Mouse (Mus musculus) layer of hippocampus, postnatal 14 days (tissue): ENCODE measurements at regions not wholly inside any gene's neighbourhood (a gene's known extent, or its start where the extent isn't known, plus 50 kb on each side); places are given as distances from the start of the nearest gene placed in this dataset.

ENCODE experiments used
- DNase-seq, 2 experiments: peaks; one replicate each; pipeline ENCODE4 v3.0.0; 2021 to 2022; ENCODE audit warnings: low spot score in 2 of 2, mixed read lengths in 1 of 2

DNA sequence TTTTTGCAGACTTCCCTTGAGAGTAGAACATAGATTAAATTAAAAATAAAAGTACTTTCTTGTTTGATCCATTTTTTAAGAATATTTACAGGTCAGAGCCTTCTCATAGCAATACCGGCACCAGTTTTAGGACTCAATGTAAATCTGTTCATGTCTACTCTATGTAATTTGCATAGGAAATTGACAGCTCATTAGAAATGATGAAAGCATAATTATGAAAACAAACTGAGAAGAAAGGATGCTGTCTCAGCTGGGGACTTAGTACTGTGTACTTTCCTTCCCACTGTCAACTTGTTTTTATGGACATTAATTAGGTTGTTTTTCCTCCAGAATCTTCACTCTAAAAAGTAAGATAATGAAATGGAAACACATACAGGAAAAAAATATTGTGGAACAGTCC is 3344.8 kb upstream of the Gm6569 start:
- DNase-seq: no peak

DNA sequence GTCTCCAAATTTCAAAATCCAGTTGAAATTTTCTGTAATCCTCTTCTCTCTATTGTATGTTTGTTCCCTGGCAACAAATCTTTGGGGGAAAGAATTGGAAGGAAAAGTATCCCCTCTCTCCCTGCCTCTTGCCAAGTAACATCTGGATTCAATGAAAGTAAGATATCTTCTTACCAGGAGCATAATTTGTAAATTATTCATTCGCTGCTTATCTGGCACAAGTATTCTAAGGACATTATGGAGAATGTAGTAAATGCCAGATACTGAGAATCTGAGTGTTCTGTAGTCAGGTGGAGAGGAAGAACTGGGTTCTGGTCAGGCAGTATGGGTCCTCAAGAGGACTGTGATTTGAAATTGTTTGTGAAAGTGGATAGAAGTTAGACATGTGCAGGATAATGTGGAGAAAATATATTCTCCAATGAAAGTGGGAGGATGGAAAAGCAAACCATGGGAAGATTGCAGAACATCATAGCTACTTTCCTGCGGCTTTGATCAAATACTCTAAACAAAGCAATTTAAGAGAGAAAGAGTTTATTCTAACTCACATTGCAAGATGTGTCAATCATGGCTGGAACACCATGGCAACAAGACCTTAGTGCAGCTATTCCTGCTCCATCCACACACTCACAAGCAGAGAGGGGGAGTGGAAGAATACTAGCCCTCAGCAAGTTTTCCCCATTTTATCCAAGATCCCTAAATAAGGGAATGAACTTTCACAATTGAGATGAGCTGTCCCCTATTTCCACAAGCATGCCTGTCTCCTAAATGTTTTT is 3327.1 kb upstream of the Gm6569 start:
- no peak for DNase-seq

DNA sequence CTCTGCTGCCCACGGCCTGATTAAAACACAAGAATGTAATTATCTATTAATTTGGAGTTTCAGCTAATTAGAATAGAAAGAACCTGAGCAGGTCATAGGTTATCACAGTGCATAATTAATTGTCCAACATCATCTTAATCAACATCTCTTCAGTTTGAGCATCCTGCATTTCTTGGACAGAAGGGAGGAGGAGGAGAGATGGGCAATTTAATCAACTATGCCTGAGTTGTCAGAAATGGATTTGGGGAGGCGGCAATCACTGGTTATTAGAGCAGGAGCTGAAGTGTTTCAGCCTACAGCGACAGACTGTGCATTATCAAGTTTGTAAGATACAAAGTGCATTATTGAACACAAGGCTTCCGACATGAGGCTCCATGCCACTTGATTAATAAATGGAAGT is 3313.8 kb upstream of the Gm6569 start:
- DNase-seq: no peak

DNA sequence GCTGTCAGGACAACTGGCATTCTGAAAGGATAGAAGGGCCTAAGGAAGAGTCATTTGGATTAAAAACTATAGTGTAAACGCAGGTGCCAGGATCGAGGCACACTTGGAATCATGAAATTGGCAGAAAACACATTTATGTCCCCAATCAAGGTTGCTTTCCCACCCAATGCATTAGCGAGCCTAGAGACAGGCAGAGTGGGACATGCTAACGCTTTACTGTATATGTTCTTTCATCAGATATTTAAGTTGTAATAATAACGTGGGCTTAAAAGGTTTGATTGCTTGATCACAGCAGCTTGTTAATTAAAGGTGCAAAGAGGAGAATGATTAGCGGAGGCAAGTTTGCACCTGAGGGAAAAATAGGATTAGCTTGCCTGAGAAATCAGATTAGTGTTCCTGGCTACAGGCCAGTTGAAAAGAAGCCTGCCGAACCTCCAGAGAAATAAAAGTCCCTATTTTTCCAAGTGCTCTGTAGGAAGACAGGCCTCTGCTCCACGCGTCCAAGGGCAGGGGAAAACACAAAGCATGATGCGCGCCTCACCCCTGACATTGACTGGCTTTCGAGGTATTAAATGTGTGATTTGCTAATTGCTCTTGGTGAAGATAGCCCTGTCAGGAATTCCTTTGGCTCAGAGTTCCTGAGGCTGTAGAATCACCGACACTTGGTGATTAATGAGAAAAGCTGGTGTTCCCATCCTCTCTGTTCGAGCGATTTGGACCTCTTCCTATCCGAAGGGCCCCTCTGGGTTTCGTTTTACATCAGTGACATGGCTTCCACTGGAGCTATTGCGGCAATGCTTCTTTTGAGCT is 3279.4 kb upstream of the Gm6569 start:
- no peak for DNase-seq

DNA sequence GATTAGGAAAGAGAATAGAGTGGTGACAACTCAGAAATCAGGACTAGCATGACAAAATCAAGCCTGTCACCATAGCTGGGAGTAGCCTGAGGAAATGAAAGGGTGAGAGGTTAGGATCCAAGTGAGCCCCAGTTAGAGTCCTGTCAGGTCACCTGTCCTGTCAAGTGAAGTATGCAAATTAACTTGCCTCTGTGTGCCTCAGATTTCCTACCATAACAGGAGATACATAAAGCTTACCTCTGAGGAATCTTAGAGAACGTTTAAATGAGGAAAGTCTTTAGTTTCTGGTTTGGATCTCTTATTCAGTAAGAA is 3278.8 kb upstream of the Gm6569 start:
- DNase-seq: no peak

DNA sequence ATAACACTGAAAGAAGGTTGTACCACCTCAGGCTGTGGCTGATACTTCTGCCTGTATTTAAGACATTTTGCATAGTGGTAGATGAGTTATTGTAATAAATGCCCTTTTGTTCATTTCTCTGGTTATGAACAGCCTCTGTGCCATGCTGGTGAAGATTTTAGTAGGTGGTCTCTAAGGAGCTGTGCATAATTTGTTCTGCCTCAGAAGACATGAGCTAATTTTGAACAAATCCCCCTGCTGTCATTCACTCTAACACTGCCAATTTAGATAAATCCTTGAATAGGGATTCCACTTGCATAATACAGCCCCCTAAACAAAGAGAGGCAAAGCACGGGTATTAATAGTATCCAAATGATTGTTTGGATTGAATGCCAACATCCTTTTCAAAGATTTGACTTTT is 3240.1 kb upstream of the Gm6569 start:
- no peak for DNase-seq

DNA sequence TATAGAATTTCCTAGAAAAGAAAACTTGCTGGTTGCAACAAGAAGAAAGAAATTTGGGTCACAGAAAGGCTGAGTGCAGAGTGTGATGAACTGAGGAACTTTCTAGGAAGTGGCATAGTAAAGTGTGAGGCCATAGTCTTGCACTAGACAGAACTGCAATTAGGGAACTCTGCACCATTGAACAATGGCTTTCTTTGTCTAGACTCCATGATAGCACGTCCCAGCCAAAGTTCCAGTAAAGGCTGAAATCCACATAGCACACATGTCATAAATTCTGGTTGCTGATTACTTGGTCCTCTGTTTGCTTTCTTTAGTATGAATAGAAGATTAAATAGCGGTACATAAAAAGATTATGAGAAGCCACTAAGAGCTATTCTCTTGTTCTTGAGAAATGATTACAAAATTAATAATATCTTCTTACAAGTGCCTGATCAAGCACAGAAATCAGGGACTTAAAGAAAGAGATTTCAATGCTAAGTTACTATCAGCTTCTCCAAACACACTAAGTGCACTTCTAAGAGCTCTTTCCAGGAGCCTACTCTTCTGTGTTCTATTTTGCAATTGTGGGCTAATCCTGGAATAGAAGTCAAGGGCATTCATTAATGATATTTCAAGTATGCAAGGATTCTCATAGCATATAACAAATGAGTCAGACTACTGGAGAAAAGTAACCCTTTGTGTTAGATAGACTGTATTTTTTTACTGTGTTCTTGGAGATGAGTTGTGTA is 3233.4 kb upstream of the Gm6569 start:
- DNase-seq: no peak

DNA sequence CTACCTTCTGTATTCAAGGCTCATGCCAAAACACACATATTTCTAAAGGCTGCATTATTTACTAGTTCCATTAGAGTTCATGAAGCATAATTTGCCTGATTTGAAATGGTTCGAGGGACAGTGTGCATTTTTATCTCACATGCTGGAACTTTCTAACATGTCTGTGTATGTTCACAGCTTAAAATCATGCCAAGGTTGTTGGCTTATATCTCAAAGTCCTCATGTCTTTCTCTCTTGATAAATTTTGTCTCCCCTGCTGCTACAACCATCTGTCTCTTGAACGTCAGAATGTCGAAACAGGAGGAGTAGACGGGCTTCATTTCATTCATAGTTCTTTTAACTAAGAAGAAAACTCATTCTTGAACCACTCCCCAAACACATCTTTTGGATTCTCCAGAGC is 3229.1 kb upstream of the Gm6569 start:
- peak in 1 of 2 experiments; percentile 75 for DNase-seq

DNA sequence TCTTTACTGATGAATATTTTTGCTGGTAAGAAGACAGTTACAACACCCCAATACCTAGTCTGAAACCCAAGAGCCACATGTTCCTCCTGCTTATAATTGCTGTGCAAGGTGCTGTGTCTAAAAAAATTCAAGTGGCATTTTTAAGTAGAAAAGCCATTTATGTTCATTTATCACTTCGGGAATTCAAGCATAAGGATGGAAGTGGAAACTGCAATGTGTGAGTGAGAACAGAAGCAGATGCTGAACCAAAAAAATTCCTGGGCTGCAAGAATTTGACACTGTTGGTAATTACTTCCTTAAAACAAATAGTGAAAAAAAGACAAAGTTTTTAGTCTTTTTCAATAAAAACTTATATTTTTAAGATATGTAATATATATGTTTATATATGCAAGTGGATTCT is 3227.5 kb upstream of the Gm6569 start:
- DNase-seq: no peak

DNA sequence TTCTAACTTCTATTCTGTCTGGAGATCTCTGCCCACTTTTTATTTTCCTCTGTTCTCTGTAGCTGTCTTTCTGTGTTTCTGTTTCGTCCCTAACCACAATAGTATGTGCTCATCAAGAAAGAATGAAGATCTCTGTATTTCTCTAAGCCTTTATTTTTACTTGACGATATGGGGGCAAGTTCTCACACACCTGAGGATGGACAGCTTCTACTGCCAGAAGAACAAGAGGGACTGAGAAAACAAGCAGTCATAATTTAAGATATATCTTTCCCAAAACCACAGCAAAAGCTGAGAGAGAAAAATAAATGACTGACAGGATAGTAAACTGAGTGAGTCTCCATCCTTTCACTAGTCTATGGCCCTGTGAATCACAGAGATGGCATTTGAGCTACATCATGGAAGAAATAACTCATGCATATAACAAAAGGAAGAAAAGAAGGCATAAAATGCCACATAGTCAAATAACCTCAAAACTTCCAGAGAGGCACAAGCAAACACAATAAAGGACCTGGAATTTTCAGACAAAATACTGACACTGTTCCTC is 3216.2 kb upstream of the Gm6569 start:
- no peak for DNase-seq

DNA sequence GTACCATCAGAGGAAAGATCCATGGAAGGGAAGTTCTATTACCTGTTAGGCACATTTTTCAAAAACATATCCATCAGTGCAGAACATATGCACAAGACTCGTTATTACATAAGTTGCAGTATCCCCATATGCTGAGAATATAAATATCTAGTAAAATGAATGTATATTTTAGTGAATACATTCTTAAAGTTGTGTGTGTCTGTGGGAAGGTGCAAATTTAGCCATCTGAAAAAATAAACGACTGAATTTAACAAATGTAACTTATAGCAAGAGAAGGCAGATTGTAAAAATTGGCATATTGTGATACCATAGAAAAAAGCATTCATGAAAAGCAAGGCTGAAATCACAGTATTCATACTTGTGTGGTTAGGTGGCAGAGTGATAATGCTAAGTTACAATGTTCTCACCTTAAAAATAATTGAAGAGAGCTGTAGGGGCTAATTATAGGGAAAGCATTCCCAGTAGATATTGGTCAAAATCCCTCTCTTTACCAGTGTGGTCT is 3193.3 kb upstream of the Gm6569 start:
- DNase-seq: no peak

DNA sequence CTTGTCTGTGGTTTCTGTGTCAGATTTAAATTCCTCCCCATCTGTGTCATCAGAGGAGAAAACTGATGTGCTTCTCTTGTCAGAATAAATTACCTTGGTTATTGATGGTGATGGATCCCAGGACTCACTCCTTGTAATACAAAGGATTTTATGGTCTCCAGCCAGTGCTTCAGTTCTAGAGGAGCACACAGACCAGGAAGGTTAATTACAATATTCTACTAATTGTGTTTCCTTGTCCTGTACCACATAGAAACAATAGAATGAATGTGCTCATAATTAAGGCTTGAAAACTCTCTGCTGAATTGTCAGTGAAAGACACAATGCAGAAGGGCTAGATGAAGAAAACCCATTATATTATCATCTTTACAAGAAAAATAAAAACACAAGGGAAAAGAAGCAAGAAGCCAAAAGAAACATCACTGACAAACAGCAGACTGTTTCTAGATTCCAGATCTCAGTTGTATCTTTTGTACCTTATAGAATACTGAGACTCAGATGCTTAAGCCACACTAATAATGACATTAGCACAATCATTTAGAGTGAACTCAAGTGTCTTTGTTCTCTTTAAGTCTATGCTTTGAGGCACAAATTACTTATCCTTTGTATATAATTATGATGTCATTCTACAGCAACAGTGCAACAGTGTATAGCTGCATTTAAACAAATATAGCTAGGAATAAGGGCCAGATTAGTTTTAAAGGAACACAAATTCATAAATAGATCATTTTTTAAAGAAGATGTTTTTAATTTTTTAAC is 3189.7 kb upstream of the Gm6569 start:
- no peak for DNase-seq

DNA sequence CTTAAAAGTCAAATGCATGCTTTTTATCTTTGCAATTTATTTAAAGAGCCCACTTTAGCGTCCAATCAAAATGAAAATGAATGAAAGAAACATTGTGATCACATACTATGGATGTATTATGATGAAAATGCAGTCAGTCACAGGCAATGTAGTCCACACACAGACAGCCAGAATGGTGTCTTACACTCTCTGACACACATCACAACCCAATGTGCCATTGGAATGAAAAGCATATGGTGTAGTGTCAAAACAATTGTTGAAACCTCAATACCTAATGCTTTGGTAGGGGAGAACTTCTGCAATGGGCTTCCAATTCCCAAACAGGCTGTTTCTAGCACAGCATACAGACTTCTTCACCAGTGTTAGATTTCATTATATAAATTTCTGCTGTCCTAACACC is 3158.8 kb upstream of the Gm6569 start:
- DNase-seq: no peak

DNA sequence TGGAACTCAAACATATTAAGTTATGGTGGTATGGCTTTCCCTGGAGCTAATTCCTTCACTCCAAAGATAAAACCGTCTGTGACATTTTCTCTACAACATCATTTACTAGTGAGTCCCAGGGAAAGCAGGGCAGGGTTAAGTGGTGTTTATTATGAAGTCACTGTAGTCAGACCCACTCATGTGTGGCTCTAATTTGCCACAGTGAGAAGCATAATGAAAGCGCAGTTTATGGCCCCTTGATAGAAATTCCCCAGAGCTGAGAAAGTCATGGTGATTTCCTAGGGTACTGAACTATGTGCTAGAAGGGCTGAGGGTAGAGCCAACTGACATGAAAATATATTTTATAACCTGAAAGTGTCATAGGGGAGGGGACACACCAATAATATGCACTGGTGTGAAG is 3129.8 kb upstream of the Gm6569 start:
- DNase-seq: no peak

DNA sequence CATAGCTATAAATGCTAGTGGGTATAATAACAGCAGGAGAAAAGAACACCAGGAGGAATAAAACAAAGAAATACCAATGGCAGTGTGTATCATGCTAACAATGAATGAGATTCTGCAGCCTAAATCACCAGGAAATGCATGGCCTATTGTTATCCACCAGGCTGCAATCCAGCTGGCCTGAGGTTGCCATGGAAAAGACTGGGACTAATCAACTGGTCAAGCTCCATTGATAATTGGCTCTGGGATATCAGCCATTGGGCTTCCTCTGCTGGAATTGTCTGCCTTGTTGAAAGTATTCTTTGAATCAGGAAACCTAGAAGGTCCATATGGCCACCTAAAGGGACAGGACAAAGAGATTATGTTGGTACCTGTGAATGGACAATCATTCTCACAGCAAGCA is 3120.6 kb upstream of the Gm6569 start:
- DNase-seq: peak in 1 of 2 experiments; percentile 7

DNA sequence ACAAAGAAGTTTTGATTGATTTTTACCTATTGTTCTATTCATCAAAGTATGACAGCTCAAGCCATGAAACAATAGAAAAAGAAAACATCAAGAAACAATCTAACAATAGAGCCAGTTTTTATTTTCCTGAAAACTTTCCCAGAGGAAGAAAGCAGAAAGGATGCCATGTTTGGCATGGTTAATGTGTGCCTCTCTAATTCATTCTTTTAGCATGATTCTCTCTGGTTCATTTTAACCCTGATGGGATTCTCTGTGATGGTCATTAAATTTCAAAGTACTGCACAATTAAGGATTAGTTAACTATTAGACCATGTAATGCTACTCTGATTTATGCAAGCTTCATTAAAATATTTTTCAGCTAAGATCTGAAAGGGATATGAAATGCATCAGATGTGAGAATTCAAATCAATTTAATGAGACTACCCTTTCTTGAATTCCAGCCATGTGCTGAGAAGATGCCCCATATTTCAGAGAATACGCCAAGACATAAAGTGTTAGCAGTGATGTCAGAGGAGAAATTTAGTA is 3106.9 kb upstream of the Gm6569 start:
- DNase-seq: no peak

DNA sequence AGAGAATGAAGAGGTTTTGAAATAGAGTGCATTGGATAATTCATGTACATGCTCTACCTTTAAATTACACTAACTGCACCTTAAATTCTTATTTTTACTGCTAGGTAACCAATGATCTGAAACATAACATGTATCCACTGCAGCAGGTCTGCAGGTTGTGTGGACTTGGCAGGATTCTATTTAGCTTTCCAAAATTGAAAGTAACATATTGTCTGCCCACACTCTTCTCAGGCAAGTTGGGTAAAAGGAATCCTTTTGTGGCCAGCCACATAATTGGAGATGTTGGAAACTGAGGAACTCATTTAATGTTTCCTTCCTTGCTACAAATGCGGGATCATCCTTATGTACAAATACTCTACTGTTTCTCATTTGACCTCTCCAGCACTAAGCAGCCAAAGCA is 3106.4 kb upstream of the Gm6569 start:
- no peak for DNase-seq

DNA sequence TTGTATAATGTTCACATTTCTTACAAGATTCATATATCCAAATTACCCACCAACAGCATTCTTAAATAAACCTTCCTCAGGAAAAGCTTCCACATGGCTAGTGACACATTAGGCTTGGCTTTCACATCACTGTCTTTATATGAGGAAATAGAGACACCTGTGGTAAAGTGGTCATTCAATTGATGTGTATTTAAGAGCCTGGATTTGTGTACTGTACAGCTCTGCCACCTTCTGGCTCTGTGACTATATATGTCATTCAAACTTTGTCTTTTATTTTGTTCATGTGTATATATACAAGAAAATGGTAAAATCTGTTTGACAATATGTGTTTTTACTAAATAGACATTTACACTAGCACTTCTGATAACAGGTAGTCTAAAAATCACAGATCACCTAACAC is 3090.1 kb upstream of the Gm6569 start:
- no peak for DNase-seq

DNA sequence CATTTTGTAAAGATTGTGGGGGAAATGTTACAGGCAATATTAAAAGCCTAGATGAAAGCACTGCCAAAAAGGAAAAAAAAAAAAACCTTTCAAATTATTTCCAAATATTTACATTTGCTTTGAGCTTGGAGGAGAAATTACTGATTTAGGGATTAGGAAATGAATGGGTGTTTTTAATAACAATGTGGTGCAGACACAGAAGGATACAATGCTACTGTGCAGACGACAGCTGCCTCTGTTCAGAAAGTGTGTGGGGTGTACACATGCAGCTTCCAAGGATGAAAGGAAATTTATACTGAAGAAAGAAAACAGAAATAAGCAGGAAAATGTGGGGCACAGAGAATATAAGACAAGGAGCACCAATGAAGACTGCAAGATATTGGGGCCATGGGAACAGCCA is 3070.3 kb upstream of the Gm6569 start:
- DNase-seq: peak; percentile 5 to 27

DNA sequence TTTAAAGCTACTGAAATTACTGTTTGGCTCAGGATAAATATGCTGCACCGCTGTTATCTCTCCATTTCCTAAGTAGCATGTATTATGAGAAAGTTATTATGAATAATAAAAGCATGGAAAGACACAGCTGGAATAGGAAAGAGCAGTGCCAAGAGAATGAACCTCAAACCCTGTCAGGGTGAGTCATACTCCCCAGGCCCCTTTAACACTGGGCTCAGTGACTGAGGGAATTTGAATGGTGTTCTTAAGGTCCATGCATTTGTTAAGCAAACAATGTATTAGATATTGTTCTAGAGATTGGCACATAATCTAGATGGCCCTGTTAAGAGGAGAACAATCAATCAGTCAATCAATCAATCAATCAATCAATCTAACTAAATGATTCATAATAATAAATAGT is 3069.8 kb upstream of the Gm6569 start:
- no peak for DNase-seq

DNA sequence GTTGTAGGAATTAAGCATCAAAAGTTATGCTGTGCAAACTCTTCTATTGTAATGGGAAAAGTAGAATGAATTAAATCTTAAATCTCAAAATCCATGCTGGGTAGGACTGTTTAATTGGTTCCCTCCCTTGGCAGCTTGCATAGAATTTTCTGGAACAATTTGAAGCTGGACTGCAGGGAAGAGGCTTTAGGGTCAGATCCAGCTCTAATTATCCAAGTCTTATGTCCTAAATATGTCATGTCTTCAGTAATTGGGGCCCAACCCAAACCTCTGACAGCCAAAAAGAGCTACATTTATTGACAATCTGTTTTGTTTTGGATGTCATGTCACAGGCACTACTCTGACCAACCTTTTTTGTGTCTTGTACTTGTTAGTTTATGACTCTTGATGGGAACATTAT is 3068.9 kb upstream of the Gm6569 start:
- DNase-seq: peak in 1 of 2 experiments; percentile 2
